Mouse (Mus musculus): ENCODE measurements at regions not wholly inside any gene's neighbourhood (a gene's known extent, or its start where the extent isn't known, plus 50 kb on each side); places are given as distances from the start of the nearest gene placed in this dataset.
"Not testable (repeated sequence)": the region's sequence is repeated elsewhere in the genome, so short reads cannot be mapped to it uniquely, and the experiment has no call there.

GRCm38 (mm10) chrX:159072647-159073046, 137.5 kb upstream of the Rps6ka3 start:
- no peak for DNase-seq

GRCm38 (mm10) chrX:159073533-159073932, 136.6 kb upstream of the Rps6ka3 start:
- no peak for DNase-seq

- no peak for DNase-seq
Measured at GRCm38 (mm10) chrX:159080508-159080907, 129.6 kb upstream of the Rps6ka3 start.

GRCm38 (mm10) chrX:159110651-159111050, 99.5 kb upstream of the Rps6ka3 start:
- not testable (repeated sequence) for DNase-seq

GRCm38 (mm10) chrX:159116210-159116609, 93.9 kb upstream of the Rps6ka3 start:
- no peak for DNase-seq

- DNase-seq = no peak
Measured at GRCm38 (mm10) chrX:159140554-159140953, 69.6 kb upstream of the Rps6ka3 start.

- DNase-seq = no peak
Measured at GRCm38 (mm10) chrX:159143278-159143677, 66.8 kb upstream of the Rps6ka3 start.

GRCm38 (mm10) chrX:159144674-159145073, 65.4 kb upstream of the Rps6ka3 start:
- no peak for DNase-seq

- DNase-seq = no peak
Measured at GRCm38 (mm10) chrX:159145212-159145611, 64.9 kb upstream of the Rps6ka3 start.

- DNase-seq = no peak
Measured at GRCm38 (mm10) chrX:159155786-159156185, 54.3 kb upstream of the Rps6ka3 start.

GRCm38 (mm10) chrX:159156976-159157375, 53.1 kb upstream of the Rps6ka3 start:
- peak; percentile 13 for DNase-seq

- DNase-seq = no peak
Measured at GRCm38 (mm10) chrX:159159727-159160126, 50.4 kb upstream of the Rps6ka3 start.
